Comparison of ENCODE assay signal across 14 mouse cellular contexts in the genomic region with DNA sequence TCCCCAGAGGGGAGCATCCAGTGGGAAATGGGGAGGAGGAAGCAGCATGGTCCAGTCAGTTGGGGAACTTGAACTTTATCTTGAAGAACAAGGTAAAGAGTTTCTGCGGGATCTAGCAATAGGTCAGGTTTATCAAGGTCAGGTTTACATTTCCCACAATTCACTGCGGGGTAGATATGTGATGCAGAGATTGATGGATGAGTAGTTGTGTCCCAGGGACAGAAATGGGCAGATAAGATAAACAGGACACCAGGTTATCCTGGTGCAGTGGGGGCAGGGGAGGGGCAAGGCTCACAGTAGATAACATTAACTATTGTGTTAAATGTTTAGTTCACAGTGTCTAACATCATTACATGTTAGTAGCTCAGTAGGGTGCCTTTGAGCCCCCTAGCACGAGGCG. TPM values are rescaled to one million over a fixed set of nuclear protein-coding genes. Genes with fewer than 3 reads are reported as not detected.
DNase-seq lines count a peak whose midpoint lies in the region; ATAC-seq lines count a peak whose summit lies in the region.
"Had no signal": no experiment of that assay in that cellular context is flagged by ENCODE, and none has a peak within 500 bp of the region (broad histone marks: within the 10 kb centered on the region; RNA-seq: fewer than 3 reads in every experiment).

No protein-coding gene starts in this region.

- H3K9ac ChIP-seq in heart, embryonic 12.5 days: no peak overlapping the region

- no peak for DNase-seq in heart, adult 9 months (ENCODE audit: low spot score in 2 of 2)
- peak; percentile 11 for DNase-seq in thymus, postnatal 14 days
- DNase-seq in thymus, adult 18-20 months: no peak
- DNase-seq in spleen, postnatal 10 days (ENCODE audit: low spot score in 2 of 2): no peak

- H3K36me3 ChIP-seq in heart, embryonic 12.5 days: peaks cover 6% of the 10 kb centered on the region; the same call in 1 of the 2 replicates
- H3K36me3 ChIP-seq in megakaryocyte, embryonic 14.5 days (replicated peaks; ENCODE audit: low read length): peaks cover 49% of the 10 kb centered on the region
- H3K36me3 ChIP-seq: embryonic facial prominence, embryonic 10.5 days; intestine, embryonic 15.5 days; limb, embryonic 10.5 days; neural tube, embryonic 12.5 days; stomach, embryonic 15.5 days had no signal

- no peak overlapping the region for H3K4me3 ChIP-seq in heart, embryonic 12.5 days
- peak overlapping the region; percentile 99 for H3K4me3 ChIP-seq in megakaryocyte, embryonic 14.5 days (replicated peaks)

- no peaks in the 10 kb centered on the region for H3K9me3 ChIP-seq in heart, embryonic 12.5 days (replicated peaks)
- H3K9me3 ChIP-seq in megakaryocyte, embryonic 14.5 days: no peaks in the 10 kb centered on the region
- H3K9me3 ChIP-seq: embryonic facial prominence, embryonic 10.5 days; intestine, embryonic 15.5 days; limb, embryonic 10.5 days; neural tube, embryonic 12.5 days; stomach, embryonic 15.5 days had no signal

- peaks cover 10% of the 10 kb centered on the region; the same call in 1 of the 2 replicates for H3K27me3 ChIP-seq in heart, embryonic 12.5 days (replicated peaks)
- no peaks in the 10 kb centered on the region for H3K27me3 ChIP-seq in megakaryocyte, embryonic 14.5 days (replicated peaks)
- H3K27me3 ChIP-seq: intestine, embryonic 15.5 days; neural tube, embryonic 12.5 days; Patski; stomach, embryonic 15.5 days had no signal

- no peak overlapping the region for H3K27ac ChIP-seq in heart, embryonic 12.5 days (ENCODE audit: poor library complexity, severe bottlenecking)
- H3K27ac ChIP-seq: intestine, embryonic 15.5 days had no signal

- ATAC-seq in heart, embryonic 12.5 days (ENCODE audit: insufficient number of reproducible peaks, low FRiP score): no peak
- no peak for ATAC-seq in megakaryocyte, adult 5-6 weeks (ENCODE audit: poor library complexity, severe bottlenecking)
- ATAC-seq: Patski had no signal

- peaks cover 17% of the 10 kb centered on the region for H3K4me1 ChIP-seq in heart, embryonic 12.5 days (replicated peaks)
- peaks cover 39% of the 10 kb centered on the region for H3K4me1 ChIP-seq in megakaryocyte, embryonic 14.5 days

- WGBS in heart, embryonic 12.5 days: 30% methylated on average over 4 of the region's 4 CpGs

- 0 out of 2 replicates have a peak overlapping the region, but pooled peaks have one; percentile 97 for H3K4me2 ChIP-seq in heart, embryonic 12.5 days

RNA-seq across cellular contexts. Expression of a gene that starts 1.7 kb away (rescaled TPM):
- polyA plus RNA-seq in heart, embryonic 12.5 days (2016; fragmentation: Nextera tagmentation; extraction: Ambion mirVana): 4.1 and 4.3 TPM in 2 replicates
- polyA plus RNA-seq in megakaryocyte, embryonic 14.5 days (2012; ENCODE audit: insufficient read depth, low replicate concordance): 18.9 and 35.4 TPM in 2 replicates
- 30.6 and 32.3 TPM in 2 replicates for total RNA-seq in megakaryocyte, adult 5-6 weeks (2015)
- total RNA-seq in megakaryocyte, adult 5-6 weeks (2017): 32.2 and 33.5 TPM in 2 replicates

RNA-seq across cellular contexts. Expression of a gene that starts 16.4 kb away (rescaled TPM):
- 12.3 and 13.8 TPM in 2 replicates for polyA plus RNA-seq in heart, embryonic 12.5 days (2016; fragmentation: Nextera tagmentation; extraction: Ambion mirVana)
- polyA plus RNA-seq in megakaryocyte, embryonic 14.5 days (2012; ENCODE audit: insufficient read depth, low replicate concordance): 27.4 and 42.5 TPM in 2 replicates
- 0.41 and 1.1 TPM in 2 replicates for total RNA-seq in megakaryocyte, adult 5-6 weeks (2015)
- total RNA-seq in megakaryocyte, adult 5-6 weeks (2017): 0.66 and 0.85 TPM in 2 replicates
- total RNA-seq: monocyte, adult 5-6 weeks had no signal

RNA-seq across cellular contexts. Expression of a gene that starts 19.9 kb away (rescaled TPM):
- 1.4 and 2.3 TPM in 2 replicates for polyA plus RNA-seq in heart, embryonic 12.5 days (2016; fragmentation: Nextera tagmentation; extraction: Ambion mirVana)
- 4.2 and 9.5 TPM in 2 replicates for polyA plus RNA-seq in megakaryocyte, embryonic 14.5 days (2012; ENCODE audit: insufficient read depth, low replicate concordance)
- total RNA-seq in megakaryocyte, adult 5-6 weeks (2015): 0.98 and 1.2 TPM in 2 replicates
- total RNA-seq in megakaryocyte, adult 5-6 weeks (2017): 0.55 and 1.8 TPM in 2 replicates

RNA-seq across cellular contexts. Expression of a gene that starts 43.2 kb away (rescaled TPM):
- 41.3 and 42.7 TPM in 2 replicates for polyA plus RNA-seq in heart, embryonic 12.5 days (2016; fragmentation: Nextera tagmentation; extraction: Ambion mirVana)
- 18.1 and 35.1 TPM in 2 replicates for polyA plus RNA-seq in megakaryocyte, embryonic 14.5 days (2012; ENCODE audit: insufficient read depth, low replicate concordance)
- 91.3 and 102 TPM in 2 replicates for total RNA-seq in megakaryocyte, adult 5-6 weeks (2015)
- 69.3 and 90.7 TPM in 2 replicates for total RNA-seq in megakaryocyte, adult 5-6 weeks (2017)

RNA-seq across cellular contexts. Expression of a gene that starts 58.1 kb away (rescaled TPM):
- polyA plus RNA-seq in heart, embryonic 12.5 days (2016; fragmentation: Nextera tagmentation; extraction: Ambion mirVana): 75.3 and 80.1 TPM in 2 replicates
- 28.3 and 62.8 TPM in 2 replicates for polyA plus RNA-seq in megakaryocyte, embryonic 14.5 days (2012; ENCODE audit: insufficient read depth, low replicate concordance)
- 387 and 430 TPM in 2 replicates for total RNA-seq in megakaryocyte, adult 5-6 weeks (2015)
- 178 and 226 TPM in 2 replicates for total RNA-seq in megakaryocyte, adult 5-6 weeks (2017)
